In the genomic region with DNA sequence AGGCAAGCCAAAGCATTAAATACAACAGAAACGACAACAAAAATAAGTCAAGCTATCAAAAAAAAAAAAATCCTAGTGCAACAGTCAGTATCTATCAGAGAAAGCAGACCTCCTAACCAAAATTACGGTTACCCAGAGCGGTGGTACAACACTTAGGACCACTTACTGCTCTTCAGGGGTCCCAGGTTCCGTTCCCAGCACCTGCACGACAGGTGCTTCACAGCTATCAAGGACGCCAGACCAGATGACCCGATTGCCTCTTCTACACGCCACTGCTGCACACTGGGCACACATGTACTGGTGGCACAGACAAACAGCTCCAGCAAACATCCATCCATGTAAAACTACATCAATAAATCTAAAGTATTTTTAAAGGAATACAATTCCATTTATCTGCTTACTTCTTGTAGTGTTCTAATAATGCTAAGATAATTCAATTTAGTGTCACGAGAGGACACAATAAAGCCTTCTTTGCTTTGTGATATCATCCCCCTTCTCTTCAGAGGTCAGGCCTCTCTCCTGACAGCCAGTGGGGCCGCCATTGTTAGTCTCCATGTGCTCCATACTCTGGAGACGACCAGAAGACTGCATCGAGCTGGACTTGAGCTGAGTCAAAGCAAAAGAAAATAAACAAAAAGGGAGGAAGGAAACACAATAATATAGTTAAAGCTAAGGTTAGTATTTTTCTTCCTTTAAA, we compare ENCODE assay signal across 13 mouse cellular contexts. TPM values are rescaled to one million over a fixed set of nuclear protein-coding genes. Genes with fewer than 3 reads are reported as not detected.
DNase-seq lines count a peak whose midpoint lies in the region; ATAC-seq and TF ChIP-seq lines count a peak whose summit lies in the region.
"Had no signal": no experiment of that assay in that cellular context is flagged by ENCODE, and none has a peak within 500 bp of the region (broad histone marks: within the 10 kb centered on the region; RNA-seq: fewer than 3 reads in every experiment).

No protein-coding gene starts in this region.

- peak overlapping the region; percentile 40 for H3K4me3 ChIP-seq in heart, embryonic 10.5 days
- H3K4me3 ChIP-seq in lung, embryonic 16.5 days (ENCODE audit: low read length): no peak overlapping the region
- H3K4me3 ChIP-seq in heart, postnatal 0 days (ENCODE audit: low read depth, low read length): peak overlapping the region; percentile 24
- H3K4me3 ChIP-seq in intestine, postnatal 0 days (ENCODE audit: low read depth, low read length): no peak overlapping the region
- no peak overlapping the region for H3K4me3 ChIP-seq in thymus, adult 2 months (ENCODE audit: control insufficient read depth, insufficient read depth, low read length)

- 68% methylated on average over 12 of the region's 12 CpGs for WGBS in heart, embryonic 10.5 days
- 68% methylated on average over 12 of the region's 12 CpGs for WGBS in lung, embryonic 16.5 days
- WGBS in heart, postnatal 0 days: 48% methylated on average over 12 of the region's 12 CpGs
- 84% methylated on average over 12 of the region's 12 CpGs for WGBS in intestine, postnatal 0 days
- 95% methylated on average over 12 of the region's 12 CpGs for WGBS in thymus, adult 2 months

- H3K27ac ChIP-seq in heart, embryonic 10.5 days: peak overlapping the region; percentile 86
- peak overlapping the region; percentile 60 for H3K27ac ChIP-seq in lung, embryonic 16.5 days (ENCODE audit: low read length)
- peak overlapping the region; percentile 86 for H3K27ac ChIP-seq in heart, postnatal 0 days (ENCODE audit: low read depth)
- no peak overlapping the region for H3K27ac ChIP-seq in intestine, postnatal 0 days (ENCODE audit: low read depth, low read length)
- H3K27ac ChIP-seq in thymus, adult 2 months (ENCODE audit: control insufficient read depth, insufficient read depth, low read length): no peak overlapping the region

- TF ChIP-seq EP300 in heart, postnatal 0 days (IDR thresholded peaks at IDR 0.05; ENCODE audit: low read depth): no peak

- no peak for DNase-seq in heart, embryonic 10.5 days (ENCODE audit: low spot score)
- DNase-seq in heart, adult 18-20 months: no peak
- no peak for DNase-seq in lung, adult 18-20 months
- no peak for DNase-seq in heart, postnatal 0 days (ENCODE audit: low spot score)
- no peak for DNase-seq in thymus, adult 2 months
- DNase-seq: cerebellum, adult 8-10 months; embryo, embryonic 11 days; gastrocnemius, postnatal 10 days; retina, postnatal 1 day; thymus, adult 18-20 months had no signal

- no peaks in the 10 kb centered on the region for H3K9me3 ChIP-seq in heart, embryonic 10.5 days
- H3K9me3 ChIP-seq in lung, embryonic 16.5 days (ENCODE audit: control insufficient read depth, low read length): no peaks in the 10 kb centered on the region
- H3K9me3 ChIP-seq in heart, postnatal 0 days (replicated peaks; ENCODE audit: control insufficient read depth, low read length): no peaks in the 10 kb centered on the region
- H3K9me3 ChIP-seq in intestine, postnatal 0 days (ENCODE audit: control insufficient read depth): no peaks in the 10 kb centered on the region

- no peak for TF ChIP-seq POLR2A in thymus, adult 2 months (IDR thresholded peaks at IDR 0.05; ENCODE audit: control insufficient read depth, extremely low read depth, insufficient read depth, low read length, poor library complexity)

- TF ChIP-seq CTCF in heart, postnatal 0 days (IDR thresholded peaks at IDR 0.05; ENCODE audit: low read depth): no peak
- TF ChIP-seq CTCF in intestine, postnatal 0 days (IDR thresholded peaks at IDR 0.05; ENCODE audit: low read depth): no peak
- TF ChIP-seq CTCF in thymus, adult 2 months (IDR thresholded peaks at IDR 0.05; ENCODE audit: borderline replicate concordance, control insufficient read depth, extremely low read depth, insufficient read depth, low read length, poor library complexity): no peak

- peaks cover 11% of the 10 kb centered on the region; the same call in 1 of the 2 replicates for H3K36me3 ChIP-seq in heart, embryonic 10.5 days
- H3K36me3 ChIP-seq in lung, embryonic 16.5 days (ENCODE audit: control insufficient read depth, insufficient read depth, low read length): no peaks in the 10 kb centered on the region
- peaks cover 4% of the 10 kb centered on the region for H3K36me3 ChIP-seq in heart, postnatal 0 days (replicated peaks; ENCODE audit: control insufficient read depth, insufficient read depth, low read length)
- H3K36me3 ChIP-seq in intestine, postnatal 0 days (ENCODE audit: control insufficient read depth, insufficient read depth): no peaks in the 10 kb centered on the region; the same call in 1 of the 2 replicates
- H3K36me3 ChIP-seq in thymus, adult 2 months (ENCODE audit: control insufficient read depth, insufficient read depth, low read length): no peaks in the 10 kb centered on the region

- H3K27me3 ChIP-seq in heart, embryonic 10.5 days (ENCODE audit: insufficient read depth, poor library complexity, severe bottlenecking): no peaks in the 10 kb centered on the region
- H3K27me3 ChIP-seq in lung, embryonic 16.5 days (ENCODE audit: control insufficient read depth, insufficient read depth, low read depth, low read length): no peaks in the 10 kb centered on the region
- H3K27me3 ChIP-seq in heart, postnatal 0 days (ENCODE audit: control insufficient read depth, insufficient read depth, low read length): no peaks in the 10 kb centered on the region
- H3K27me3 ChIP-seq in intestine, postnatal 0 days (replicated peaks; ENCODE audit: control insufficient read depth, insufficient read depth, low read length): no peaks in the 10 kb centered on the region
- no peaks in the 10 kb centered on the region for H3K27me3 ChIP-seq in thymus, adult 2 months (ENCODE audit: control insufficient read depth, insufficient read depth, low read length)

- ATAC-seq in lung, embryonic 16.5 days (ENCODE audit: low read depth): no peak
- no peak for ATAC-seq in heart, postnatal 0 days (ENCODE audit: insufficient read depth, low read depth)
- no peak for ATAC-seq in intestine, postnatal 0 days
- ATAC-seq: hindbrain, embryonic 16.5 days had no signal

- H3K4me2 ChIP-seq in lung, embryonic 16.5 days (ENCODE audit: low read depth, low read length): no peak overlapping the region
- peak overlapping the region; percentile 55 for H3K4me2 ChIP-seq in heart, postnatal 0 days (ENCODE audit: low read depth, low read length)
- H3K4me2 ChIP-seq in intestine, postnatal 0 days (replicated peaks; ENCODE audit: low read depth): no peak overlapping the region

- no peak overlapping the region for H3K9ac ChIP-seq in lung, embryonic 16.5 days (ENCODE audit: low read length)
- peak overlapping the region; percentile 11; the same call in 1 of the 2 replicates for H3K9ac ChIP-seq in heart, postnatal 0 days (replicated peaks; ENCODE audit: low read depth, low read length)
- H3K9ac ChIP-seq in intestine, postnatal 0 days (ENCODE audit: low read depth, low read length): no peak overlapping the region

- peaks cover 83% of the 10 kb centered on the region for H3K4me1 ChIP-seq in heart, embryonic 10.5 days
- H3K4me1 ChIP-seq in lung, embryonic 16.5 days (replicated peaks; ENCODE audit: control insufficient read depth, insufficient read depth, low read length): peaks cover 55% of the 10 kb centered on the region
- H3K4me1 ChIP-seq in heart, postnatal 0 days (ENCODE audit: control insufficient read depth, insufficient read depth): peaks cover 62% of the 10 kb centered on the region
- peaks cover 22% of the 10 kb centered on the region for H3K4me1 ChIP-seq in intestine, postnatal 0 days (replicated peaks; ENCODE audit: control insufficient read depth, insufficient read depth, low read length)
- no peaks in the 10 kb centered on the region for H3K4me1 ChIP-seq in thymus, adult 2 months (replicated peaks; ENCODE audit: control insufficient read depth, insufficient read depth, low read length)

RNA-seq across cellular contexts. Expression of gene Gab1, which starts 12.2 kb away (rescaled TPM):
- polyA plus RNA-seq in heart, embryonic 10.5 days (2016; fragmentation: Nextera tagmentation; extraction: Ambion mirVana): 24.8 and 37.6 TPM in 2 replicates
- 10 to 100 TPM; 30.2 to 35.5 TPM for total RNA-seq in heart, adult 18-20 months (2021)
- 21.5 and 22.4 TPM in 2 replicates for polyA plus RNA-seq in lung, embryonic 16.5 days (2015; fragmentation: Nextera tagmentation; extraction: Ambion mirVana)
- 54.0 and 54.9 TPM in 2 replicates for total RNA-seq in heart, postnatal 0 days (2014; rRNA removed; ENCODE audit: low replicate concordance)
- polyA plus RNA-seq in heart, postnatal 0 days (2015; fragmentation: Nextera tagmentation; extraction: Ambion mirVana): 18.8 and 19.1 TPM in 2 replicates
- polyA plus RNA-seq in intestine, postnatal 0 days (2015; fragmentation: Nextera tagmentation; extraction: Ambion mirVana): 8.9 and 9.1 TPM in 2 replicates
- polyA plus RNA-seq in thymus, adult 2 months (2012; rRNA removed): 5.6 and 8.9 TPM in 2 replicates

Comparison
In these comparisons a context has a peak if more than half of its experiments do, and no peak if none do; other contexts are left out.
1. H3K27ac ChIP-seq: peak in heart, embryonic 10.5 days (single experiment), lung, embryonic 16.5 days (single experiment) and heart, postnatal 0 days (single experiment); none in intestine, postnatal 0 days (single experiment) and thymus, adult 2 months (single experiment).
2. H3K4me3 ChIP-seq: peak in heart, embryonic 10.5 days (single experiment) and heart, postnatal 0 days (single experiment); none in lung, embryonic 16.5 days (single experiment), intestine, postnatal 0 days (single experiment) and thymus, adult 2 months (single experiment).